Mouse (Mus musculus) cerebellum, postnatal 4 days (tissue): Measurements from ENCODE around the gene Ctf1.
A peak's percentile ranks its signal among the peaks of the same experiment; 100 is the strongest.
"Not testable (repeated sequence)": the region's sequence is repeated elsewhere in the genome, so short reads cannot be mapped to it uniquely, and the experiment has no call there.

Source experiments
- DNase-seq, 2 experiments: peaks; one replicate each; pipeline ENCODE4 v3.0.0; 2022; ENCODE audit warnings: low spot score in 2 of 2, mixed read lengths in 1 of 2

Gene Ctf1

GRCm38 (mm10) chr7:127693290-127693689, 19.2 kb upstream of the Ctf1 start:
- DNase-seq = no peak

- DNase-seq = not testable (repeated sequence)
Observed at GRCm38 (mm10) chr7:127693730-127694129, 18.8 kb upstream of the Ctf1 start.

- DNase-seq = no peak
Observed at GRCm38 (mm10) chr7:127698986-127699385, 13.6 kb upstream of the Ctf1 start.

- no peak for DNase-seq
Observed at GRCm38 (mm10) chr7:127700712-127701331, 11.7 kb upstream of the Ctf1 start.

- DNase-seq = no peak
Observed at GRCm38 (mm10) chr7:127703561-127704178, 8.9 kb upstream of the Ctf1 start.

DNA sequence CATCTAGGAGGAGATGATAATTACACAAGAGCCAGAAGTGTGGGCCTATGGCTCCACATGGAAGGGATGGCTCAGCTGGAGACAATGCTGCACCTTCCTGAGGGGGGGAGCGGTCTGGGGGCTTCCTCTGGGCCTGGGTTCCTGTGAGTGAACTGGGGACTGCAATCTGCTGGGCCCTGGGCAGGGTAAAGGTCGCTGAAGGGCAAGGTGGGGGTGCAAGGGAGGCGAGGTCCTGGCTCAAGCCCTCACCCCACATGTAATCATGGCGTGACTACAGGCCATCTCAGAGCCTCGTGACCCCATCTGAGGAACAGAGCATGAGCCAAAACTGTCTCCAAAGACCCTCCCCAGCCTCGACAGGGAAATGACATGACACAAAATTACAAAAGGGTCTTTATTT, 7.9 kb upstream of the Ctf1 start:
- DNase-seq = no peak

DNA sequence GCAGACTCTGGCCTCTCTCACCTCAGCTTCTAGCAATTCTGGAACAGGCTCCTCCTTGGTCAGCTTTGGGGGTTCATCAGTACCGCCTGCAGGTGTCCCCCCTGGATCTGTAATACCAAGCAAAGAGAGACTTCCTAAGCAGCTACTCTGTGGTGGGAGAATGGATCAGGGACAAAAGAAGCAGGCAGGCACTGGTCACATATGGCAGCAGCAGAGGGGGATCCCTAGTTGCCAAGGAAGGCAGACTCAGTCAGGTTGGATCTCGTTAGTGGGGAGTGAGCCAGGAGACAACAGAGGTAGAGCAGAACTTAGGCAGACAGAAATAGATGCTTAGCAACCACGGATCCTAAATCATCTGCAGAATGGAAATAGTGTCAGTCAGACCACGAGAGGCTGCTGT, 6.8 kb upstream of the Ctf1 start:
- DNase-seq = peak in 1 of 2 experiments; percentile 14

GRCm38 (mm10) chr7:127707045-127707956, 5.2 kb upstream of the Ctf1 start:
- DNase-seq = peak in 1 of 2 experiments; percentile 25

DNA sequence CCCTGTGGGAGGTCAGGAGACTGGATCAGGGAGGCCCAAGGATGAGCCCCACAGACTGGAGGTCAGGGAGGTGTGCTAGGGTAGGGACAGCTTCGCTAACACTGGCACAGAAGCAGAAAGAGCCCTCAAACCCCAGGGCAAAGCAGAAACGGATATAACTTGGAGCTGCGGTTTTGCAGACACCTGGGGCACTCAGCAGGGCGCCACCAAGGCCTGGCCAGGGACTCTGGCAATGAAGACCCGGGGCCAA, 4.7 kb upstream of the Ctf1 start:
- no peak for DNase-seq

GRCm38 (mm10) chr7:127708207-127709078, 4.1 kb upstream of the Ctf1 start, which contains the start of gene Bcl7c:
Bcl7c (minus strand) TSS chr7:127708933.
- peak; percentile 74 to 87 for DNase-seq

DNA sequence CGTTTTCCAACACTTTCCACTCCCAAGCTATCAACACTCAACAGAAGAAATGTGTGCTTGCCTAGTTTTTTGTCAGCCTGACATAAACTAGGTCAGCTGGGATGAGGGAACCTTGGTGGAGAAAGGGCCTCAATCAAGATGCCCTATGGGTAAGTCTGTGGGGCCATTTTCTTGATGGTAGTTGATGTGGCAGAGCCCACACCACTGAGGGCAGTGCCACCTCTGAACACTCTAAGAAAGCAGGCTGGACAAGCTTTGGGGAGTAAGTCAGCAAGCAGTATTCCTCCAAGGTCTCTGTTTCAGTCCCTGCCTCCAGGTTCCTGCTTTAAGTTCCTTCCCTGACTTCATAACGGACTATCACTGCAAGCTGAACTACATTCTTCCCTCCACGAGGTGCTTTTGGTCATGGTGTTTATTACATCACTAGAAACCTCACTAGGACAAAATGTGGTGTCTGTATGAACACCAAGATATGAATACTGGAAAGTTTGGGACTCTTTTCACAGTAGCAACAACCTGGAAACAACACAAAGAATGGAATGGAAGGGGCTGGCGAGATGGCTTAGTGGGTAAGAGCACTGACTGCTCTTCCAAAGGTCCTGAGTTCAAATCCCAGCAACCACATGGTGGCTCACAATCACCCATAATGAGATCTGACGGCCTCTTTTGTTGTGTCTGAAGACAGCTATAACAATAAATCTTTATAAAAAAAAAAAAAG, 3.1 kb upstream of the Ctf1 start:
- no peak for DNase-seq

GRCm38 (mm10) chr7:127711031-127711430, 1.5 kb upstream of the Ctf1 start:
- no peak for DNase-seq

DNA sequence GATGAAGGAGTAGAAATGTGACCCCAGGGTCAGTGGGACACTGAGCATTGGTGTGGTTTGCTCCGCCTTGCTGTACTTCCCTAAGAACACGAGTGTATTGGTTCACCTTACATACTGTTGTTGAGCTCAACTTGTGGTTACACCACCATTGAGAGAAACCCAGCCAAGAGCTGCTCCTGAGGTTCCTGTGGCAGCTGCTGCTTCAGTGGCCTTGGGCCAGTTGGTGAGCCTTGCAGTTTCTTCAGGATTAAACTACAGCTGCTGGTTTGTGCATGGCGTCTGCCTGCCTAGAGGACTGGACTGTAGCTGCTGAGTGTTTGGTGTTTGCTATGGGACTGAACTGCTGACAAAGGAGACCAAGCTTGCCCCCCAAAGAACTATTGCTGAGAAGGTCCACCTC, 1.1 kb upstream of the Ctf1 start:
- no peak for DNase-seq

DNA sequence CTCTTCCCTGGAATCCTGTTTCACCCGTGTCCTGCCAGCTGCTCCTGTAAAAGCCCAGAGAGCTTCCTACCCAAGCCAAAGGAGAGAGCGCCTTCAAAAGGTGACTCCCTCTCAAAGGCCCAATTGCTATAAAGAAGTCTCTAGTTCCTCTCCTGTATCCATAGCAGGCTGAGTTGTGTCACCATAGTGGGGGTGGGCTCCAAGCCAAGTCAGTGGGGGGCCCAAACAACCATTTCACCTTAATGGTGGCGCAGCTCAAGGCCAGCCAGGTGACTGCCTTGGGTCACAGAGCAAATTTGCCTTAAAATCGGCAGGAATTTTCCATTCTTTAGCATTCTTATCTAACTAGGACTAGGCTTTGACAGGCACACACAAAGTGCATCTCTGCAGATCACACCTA, 2.3 kb downstream of the Ctf1 start:
- no peak for DNase-seq

DNA sequence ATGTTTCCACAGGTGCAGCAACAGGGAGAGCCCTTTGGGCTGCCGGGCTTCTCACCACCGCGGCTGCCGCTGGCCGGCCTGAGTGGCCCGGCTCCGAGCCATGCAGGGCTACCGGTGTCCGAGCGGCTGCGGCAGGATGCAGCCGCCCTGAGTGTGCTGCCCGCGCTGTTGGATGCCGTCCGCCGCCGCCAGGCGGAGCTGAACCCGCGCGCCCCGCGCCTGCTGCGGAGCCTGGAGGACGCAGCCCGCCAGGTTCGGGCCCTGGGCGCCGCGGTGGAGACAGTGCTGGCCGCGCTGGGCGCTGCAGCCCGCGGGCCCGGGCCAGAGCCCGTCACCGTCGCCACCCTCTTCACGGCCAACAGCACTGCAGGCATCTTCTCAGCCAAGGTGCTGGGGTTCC, 4.5 kb downstream of the Ctf1 start:
- peak; percentile 47 to 69 for DNase-seq

DNA sequence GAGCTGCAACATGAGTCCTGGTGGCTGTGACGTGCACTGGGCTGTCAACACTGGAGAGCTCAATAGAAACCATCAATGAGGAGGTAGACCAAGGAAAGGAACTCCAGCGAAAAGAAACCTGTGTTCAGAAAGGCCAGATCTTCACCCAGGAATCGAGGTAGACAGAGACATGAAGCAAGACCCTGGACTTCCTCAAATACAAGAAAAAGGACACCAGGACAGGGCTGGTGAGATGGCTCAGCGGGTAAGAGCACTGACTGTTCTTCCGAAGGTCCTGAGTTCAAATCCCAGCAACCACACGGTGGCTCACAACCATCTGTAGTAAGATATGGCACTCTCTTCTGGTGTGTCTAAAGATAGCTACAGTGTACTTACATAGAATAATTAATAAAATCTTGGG, 5.8 kb downstream of the Ctf1 start:
- no peak for DNase-seq

GRCm38 (mm10) chr7:127719258-127719657, 6.7 kb downstream of the Ctf1 start:
- no peak for DNase-seq

DNA sequence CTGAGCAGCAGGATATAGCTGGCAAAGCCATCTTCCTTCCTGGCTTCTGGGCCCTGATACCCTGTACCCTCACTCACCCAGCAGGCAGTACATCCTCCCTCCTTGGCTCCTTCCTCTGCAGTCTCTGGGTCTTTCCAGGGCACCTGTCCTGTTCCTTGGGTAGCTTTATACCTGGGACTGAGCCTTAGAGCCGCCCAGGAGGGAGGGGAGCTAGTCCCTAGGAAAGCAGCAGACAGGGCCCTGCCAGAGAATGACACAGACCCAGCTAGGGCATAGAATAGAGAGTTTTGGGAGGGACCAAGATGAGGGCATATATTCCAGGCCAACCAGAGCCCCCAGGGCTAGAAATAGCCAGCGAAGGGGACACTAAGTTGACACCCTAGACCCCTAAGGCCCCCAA, 13.0 kb downstream of the Ctf1 start:
- DNase-seq = no peak

DNA sequence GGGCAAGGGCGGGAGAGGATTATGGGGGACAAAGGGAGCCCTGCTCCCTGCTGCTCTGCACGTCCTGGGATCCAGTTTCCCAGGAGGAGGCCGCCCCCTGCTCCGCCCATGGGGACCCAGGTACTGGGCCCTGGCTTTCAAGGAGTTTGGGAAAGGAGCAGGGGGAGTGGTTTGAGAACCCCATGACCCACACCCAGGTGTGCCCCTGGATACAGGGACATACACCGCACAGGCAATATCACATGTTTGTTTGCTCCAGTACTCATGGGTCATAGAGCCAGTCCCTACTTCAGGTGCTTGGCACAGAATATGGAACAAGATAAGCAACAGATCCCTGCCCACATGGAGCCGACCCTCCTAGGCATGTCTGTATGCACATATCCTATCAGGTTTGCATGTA, 13.4 kb downstream of the Ctf1 start:
- DNase-seq = no peak

GRCm38 (mm10) chr7:127727898-127728297, 15.4 kb downstream of the Ctf1 start:
- no peak for DNase-seq

- no peak for DNase-seq
Observed at GRCm38 (mm10) chr7:127730170-127730569, 17.6 kb downstream of the Ctf1 start.
